Mouse (Mus musculus) MEL-GATA-1-ER (cell line): Measurements from ENCODE around the gene Rbp4.

Experiments
- DNase-seq: peaks from one replicate; pipeline ENCODE4 v3.0.0-alpha.2; 2012; ENCODE audit warnings: low read depth; ENCODE audit errors: extremely low read depth

The Rbp4 gene

GRCm38 (mm10) chr19:38125219-38125610, at the start of gene Rbp4:
Gene Rbp4, minus strand, starts transcription at chr19:38125281.
- no peak for DNase-seq

DNA sequence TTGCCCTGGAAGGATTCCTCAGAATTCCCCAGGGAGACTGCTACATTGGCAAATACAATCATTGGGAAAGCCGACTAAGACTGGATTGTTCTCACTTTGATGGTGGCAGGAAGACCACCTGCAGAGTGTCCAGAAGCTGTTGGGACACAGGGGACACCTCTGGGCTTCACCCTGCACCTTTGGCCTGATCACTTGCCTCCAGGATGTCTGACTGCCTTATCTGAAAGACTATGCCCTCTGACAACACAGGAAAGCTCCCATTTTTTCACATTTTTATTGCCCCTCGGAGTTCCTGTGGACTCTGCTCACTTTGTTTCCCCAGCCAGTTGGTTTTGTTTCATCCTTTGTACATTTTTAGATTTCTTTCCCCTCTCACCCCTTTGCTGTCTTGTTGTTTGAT, 39.6 kb upstream of the Rbp4 start:
- no peak for DNase-seq

DNA sequence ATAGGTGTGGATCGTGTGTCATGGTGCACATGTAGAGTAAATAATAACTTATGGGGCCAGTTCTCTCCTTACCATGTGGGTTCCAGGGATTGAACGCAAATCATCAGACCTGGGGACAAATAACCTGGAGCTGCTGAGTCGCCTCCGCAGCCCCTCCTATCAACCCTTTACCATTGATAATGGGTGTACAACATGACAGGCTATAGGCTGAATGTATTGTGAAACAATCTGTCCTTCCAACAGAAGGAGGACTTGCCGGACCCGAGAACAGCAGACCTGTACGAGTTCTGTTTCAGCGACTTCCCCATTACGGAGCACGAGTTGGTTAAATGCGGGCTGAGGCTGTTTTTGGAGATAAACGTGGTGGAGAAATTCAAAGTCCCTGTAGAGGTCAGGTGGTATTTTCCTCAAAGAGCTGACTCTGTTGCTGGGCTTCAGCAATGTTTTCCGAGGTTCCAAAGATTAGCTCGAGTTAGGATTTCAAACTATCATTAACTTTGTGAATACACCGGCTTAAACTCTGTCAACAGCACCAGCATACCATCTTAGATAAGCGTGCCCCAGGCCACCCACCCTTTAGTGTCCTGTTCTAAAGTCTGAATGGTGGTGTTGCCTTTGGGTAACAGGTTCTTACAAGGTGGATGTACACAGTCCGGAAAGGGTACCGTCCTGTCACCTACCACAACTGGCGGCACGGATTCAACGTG, 36.7 kb upstream of the Rbp4 start:
- DNase-seq = no peak

DNA sequence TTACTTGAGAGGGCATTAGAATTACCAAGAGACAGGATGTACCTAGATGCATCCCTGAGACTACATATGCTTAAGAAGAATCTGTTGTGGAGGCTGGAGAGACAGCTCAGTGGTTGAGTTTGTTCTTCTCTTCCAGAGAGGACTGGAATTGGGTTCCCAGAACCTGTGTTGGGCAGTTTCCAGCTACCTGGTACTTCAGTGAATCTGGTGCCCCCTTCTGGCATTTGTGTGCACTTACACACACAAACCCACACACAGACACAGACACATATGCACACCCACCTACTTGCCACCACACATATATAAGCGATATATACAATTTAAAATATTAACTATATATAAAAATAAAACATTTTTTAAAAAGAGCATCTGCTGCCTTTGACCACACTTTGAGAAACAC, 31.2 kb upstream of the Rbp4 start:
- no peak for DNase-seq

- no peak for DNase-seq
Measured at GRCm38 (mm10) chr19:38143540-38144271, 18.6 kb upstream of the Rbp4 start.

DNA sequence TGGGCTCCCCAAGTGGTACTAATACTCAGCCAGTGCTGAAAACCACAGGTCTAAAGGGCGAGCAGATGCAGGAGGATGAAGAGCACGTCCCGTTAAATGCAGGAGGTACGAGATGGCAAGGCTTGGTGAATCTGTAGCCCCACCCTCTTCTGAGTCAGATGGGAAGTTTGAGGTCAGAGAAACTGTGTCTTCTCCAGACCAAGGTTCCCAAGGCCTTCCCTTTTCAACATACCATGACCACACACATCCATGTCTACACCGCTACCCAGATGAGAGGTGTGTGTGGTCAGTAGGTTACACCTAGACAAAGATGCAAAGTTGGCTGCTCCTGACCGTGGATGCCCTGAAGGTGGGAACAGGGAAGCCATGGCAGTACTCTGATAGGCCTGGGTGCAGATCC, 9.7 kb upstream of the Rbp4 start:
- DNase-seq = no peak

GRCm38 (mm10) chr19:38133986-38134385, 8.9 kb upstream of the Rbp4 start:
- no peak for DNase-seq

- DNase-seq = no peak
Measured at GRCm38 (mm10) chr19:38132481-38132880, 7.4 kb upstream of the Rbp4 start, which contains the start of gene Pde6c. Gene Pde6c, plus strand, starts transcription at chr19:38132781.

DNA sequence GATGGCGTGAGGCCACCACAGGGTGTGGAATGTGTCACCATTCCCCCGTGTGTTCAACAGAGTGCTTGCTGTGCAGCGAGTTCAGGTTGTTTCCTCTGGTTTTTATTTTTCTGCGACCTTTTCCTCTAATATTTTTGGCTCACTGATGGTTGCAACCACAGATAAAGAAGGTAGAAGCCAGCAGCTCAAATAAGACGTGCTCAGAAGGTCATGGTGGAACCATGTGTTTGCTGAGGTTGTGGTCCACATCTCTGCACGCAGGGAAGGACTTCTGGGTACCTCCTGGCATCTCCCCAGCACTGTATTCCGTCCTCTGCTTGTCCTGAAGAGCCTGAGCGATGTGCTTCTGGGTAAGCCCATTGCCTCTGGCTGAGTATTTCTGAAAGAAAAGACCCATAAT, 1.6 kb upstream of the Rbp4 start:
- no peak for DNase-seq

GRCm38 (mm10) chr19:38124401-38125218, 471 bp downstream of the Rbp4 start:
- DNase-seq = no peak

DNA sequence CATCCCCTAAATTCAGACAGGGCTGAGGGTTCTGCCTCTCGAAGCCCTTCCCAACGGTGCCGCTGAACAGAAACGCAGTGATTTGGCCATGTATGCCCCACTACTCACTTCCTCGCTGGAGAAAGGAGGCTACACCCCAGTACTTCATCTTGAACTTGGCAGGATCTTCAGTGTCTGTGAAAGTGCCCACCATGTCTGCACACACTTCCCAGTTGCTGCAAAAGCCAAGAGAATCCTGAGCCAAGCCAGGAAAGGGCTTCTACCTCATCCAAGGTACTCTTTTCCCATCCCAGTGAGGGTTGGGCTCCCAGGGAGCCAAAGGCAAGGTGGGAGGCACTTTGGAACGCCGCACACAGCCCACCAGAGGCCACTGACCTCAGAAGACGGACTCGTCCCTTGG, 1.2 kb downstream of the Rbp4 start:
- no peak for DNase-seq

- no peak for DNase-seq
Measured at GRCm38 (mm10) chr19:38120123-38120760, 4.8 kb downstream of the Rbp4 start.

DNA sequence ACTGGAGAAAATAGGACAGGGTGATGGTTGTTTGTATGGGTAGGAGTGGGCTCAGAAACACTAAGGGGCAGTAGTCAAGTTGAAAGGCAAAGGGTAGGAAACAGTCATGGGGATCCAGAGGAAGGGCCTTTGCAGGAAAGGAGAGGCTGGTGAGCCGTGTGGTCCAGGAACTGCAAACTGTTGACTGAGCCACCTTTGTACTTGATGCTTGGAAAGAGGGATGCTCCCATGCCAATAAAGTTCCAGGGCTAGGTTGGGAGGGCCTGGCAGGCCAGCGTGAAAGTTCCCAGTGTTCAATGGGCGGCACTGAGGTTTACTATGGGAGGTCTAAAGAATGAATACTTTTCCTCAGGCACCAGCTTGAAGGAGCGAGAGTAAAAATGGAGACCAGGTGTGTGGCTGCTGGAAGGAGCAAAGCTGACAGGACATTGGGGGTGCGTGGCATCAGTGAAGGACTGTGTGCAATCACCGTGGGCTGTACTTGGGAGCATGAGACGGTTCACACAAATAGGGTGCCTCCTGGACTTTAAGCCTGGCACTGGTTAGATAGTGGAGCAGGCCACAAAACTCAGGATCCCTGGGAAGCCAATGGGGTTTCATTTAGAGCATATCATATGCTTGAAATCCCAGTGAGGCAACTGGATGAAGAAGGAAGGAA, 10.1 kb downstream of the Rbp4 start:
- DNase-seq = no peak

- DNase-seq = no peak
Measured at GRCm38 (mm10) chr19:38112575-38112974, 12.5 kb downstream of the Rbp4 start.

DNA sequence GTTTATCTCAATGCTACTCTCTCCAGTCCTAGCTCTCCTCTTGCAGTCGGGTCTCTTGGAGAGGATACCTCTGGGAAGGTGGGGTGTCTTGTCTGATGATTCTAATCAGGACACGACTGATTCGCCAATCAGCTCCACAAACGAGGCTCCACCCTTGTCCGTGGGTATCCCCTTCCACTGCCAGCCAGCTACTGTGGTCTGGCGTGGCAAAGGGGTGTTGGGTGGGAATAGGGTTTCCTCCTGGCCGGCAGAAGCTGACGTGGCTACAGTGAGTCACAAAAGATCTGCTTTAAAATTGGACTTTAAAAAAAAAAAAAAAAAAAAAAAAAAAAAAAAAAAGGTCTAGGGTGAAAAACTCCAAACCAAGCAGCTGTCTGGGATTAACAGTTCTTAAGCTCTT, 14.0 kb downstream of the Rbp4 start:
- no peak for DNase-seq

- no peak for DNase-seq
Measured at GRCm38 (mm10) chr19:38109506-38110242, 15.4 kb downstream of the Rbp4 start.

- DNase-seq = no peak
Measured at GRCm38 (mm10) chr19:38107871-38108270, 17.2 kb downstream of the Rbp4 start.

- no peak for DNase-seq
Measured at GRCm38 (mm10) chr19:38096858-38097758, 28.0 kb downstream of the Rbp4 start, which contains the start of gene Ffar4. Gene Ffar4, plus strand, starts transcription at chr19:38097071.

- no peak for DNase-seq
Measured at GRCm38 (mm10) chr19:38096231-38096630, 28.9 kb downstream of the Rbp4 start.
